In genomic region chr7:50756409-50756808, GRCm38 (mm10) we compare ENCODE assay signal across 24 mouse cellular contexts.
DNase-seq lines count a peak whose midpoint lies in the region; ATAC-seq lines count a peak whose summit lies in the region.
"Had no signal": no experiment of that assay in that cellular context is flagged by ENCODE, and none has a peak within 500 bp of the region (broad histone marks: within the 10 kb centered on the region; RNA-seq: fewer than 3 reads in every experiment).

No protein-coding gene starts in this region.

- DNase-seq in cerebellum, postnatal 10 days = peak; percentile 3 to 4
- no peak for DNase-seq in cerebellum, adult 18-20 months
- DNase-seq in midbrain, embryonic 14.5 days = peak; percentile 33
- DNase-seq in brain, embryonic 18.5 days (ENCODE audit: low read depth, low spot score) = peak; percentile 12
- DNase-seq in heart, postnatal 14 days = no peak
- DNase-seq: adrenal gland, adult 8-10 months; adrenal gland, postnatal 25 days; cerebellum, adult 11-12 months; cerebellum, adult 9-10 months; cerebellum, postnatal 25 days; gastrocnemius, postnatal 10 days; gastrocnemius, postnatal 36 days; heart, adult 2 months had no signal

- no peak overlapping the region for H3K4me2 ChIP-seq in forebrain, embryonic 16.5 days (ENCODE audit: low read length)
- H3K4me2 ChIP-seq in forebrain, embryonic 12.5 days = no peak overlapping the region
- no peak overlapping the region for H3K4me2 ChIP-seq in midbrain, embryonic 14.5 days (ENCODE audit: low read length)
- H3K4me2 ChIP-seq in midbrain, embryonic 15.5 days = no peak overlapping the region
- H3K4me2 ChIP-seq: embryonic facial prominence, embryonic 13.5 days; heart, embryonic 13.5 days; hindbrain, embryonic 12.5 days; hindbrain, embryonic 15.5 days had no signal

- no peaks in the 10 kb centered on the region for H3K27me3 ChIP-seq in forebrain, embryonic 16.5 days (replicated peaks; ENCODE audit: control insufficient read depth, insufficient read depth, low read length)
- no peaks in the 10 kb centered on the region for H3K27me3 ChIP-seq in forebrain, embryonic 12.5 days
- H3K27me3 ChIP-seq in midbrain, embryonic 14.5 days (ENCODE audit: control insufficient read depth, insufficient read depth, low read length) = no peaks in the 10 kb centered on the region
- no peaks in the 10 kb centered on the region for H3K27me3 ChIP-seq in midbrain, embryonic 15.5 days (replicated peaks)
- H3K27me3 ChIP-seq: embryonic facial prominence, embryonic 13.5 days; heart, embryonic 13.5 days; hindbrain, embryonic 12.5 days; hindbrain, embryonic 15.5 days had no signal

- no peak overlapping the region for H3K27ac ChIP-seq in forebrain, embryonic 16.5 days (ENCODE audit: low read length)
- no peak overlapping the region for H3K27ac ChIP-seq in forebrain, embryonic 12.5 days
- 0 out of 2 replicates have a peak overlapping the region, but pooled peaks have one; percentile 9 for H3K27ac ChIP-seq in midbrain, embryonic 14.5 days (replicated peaks; ENCODE audit: low read depth, low read length)
- H3K27ac ChIP-seq in midbrain, embryonic 15.5 days = no peak overlapping the region
- H3K27ac ChIP-seq: embryonic facial prominence, embryonic 13.5 days; forebrain, embryonic 10.5 days; heart, adult 2 months; heart, embryonic 10.5 days; heart, embryonic 13.5 days; hindbrain, embryonic 12.5 days; hindbrain, embryonic 15.5 days had no signal

- no peaks in the 10 kb centered on the region for H3K36me3 ChIP-seq in forebrain, embryonic 16.5 days (ENCODE audit: control insufficient read depth, insufficient read depth)
- H3K36me3 ChIP-seq in forebrain, embryonic 12.5 days (replicated peaks) = no peaks in the 10 kb centered on the region
- no peaks in the 10 kb centered on the region for H3K36me3 ChIP-seq in midbrain, embryonic 14.5 days (ENCODE audit: control insufficient read depth, insufficient read depth, low read length)
- H3K36me3 ChIP-seq in midbrain, embryonic 15.5 days (replicated peaks) = no peaks in the 10 kb centered on the region
- H3K36me3 ChIP-seq: embryonic facial prominence, embryonic 13.5 days; forebrain, embryonic 10.5 days; heart, embryonic 10.5 days; heart, embryonic 13.5 days; hindbrain, embryonic 12.5 days; hindbrain, embryonic 15.5 days had no signal

- intact Hi-C loops in heart, postnatal 14 days (cut with DNase I) = no loop called here

- H3K9me3 ChIP-seq in forebrain, embryonic 16.5 days (ENCODE audit: control insufficient read depth, low read length) = no peaks in the 10 kb centered on the region
- no peaks in the 10 kb centered on the region for H3K9me3 ChIP-seq in forebrain, embryonic 12.5 days
- H3K9me3 ChIP-seq in midbrain, embryonic 14.5 days (ENCODE audit: control insufficient read depth, low read length) = no peaks in the 10 kb centered on the region
- no peaks in the 10 kb centered on the region for H3K9me3 ChIP-seq in midbrain, embryonic 15.5 days
- H3K9me3 ChIP-seq: embryonic facial prominence, embryonic 13.5 days; forebrain, embryonic 10.5 days; heart, embryonic 10.5 days; heart, embryonic 13.5 days; hindbrain, embryonic 12.5 days; hindbrain, embryonic 15.5 days had no signal

- no peak overlapping the region for H3K4me3 ChIP-seq in forebrain, embryonic 16.5 days (replicated peaks; ENCODE audit: low read length)
- H3K4me3 ChIP-seq in forebrain, embryonic 12.5 days (replicated peaks) = no peak overlapping the region
- H3K4me3 ChIP-seq in midbrain, embryonic 14.5 days (replicated peaks; ENCODE audit: low read depth, low read length) = no peak overlapping the region
- no peak overlapping the region for H3K4me3 ChIP-seq in midbrain, embryonic 15.5 days
- H3K4me3 ChIP-seq: embryonic facial prominence, embryonic 13.5 days; forebrain, embryonic 10.5 days; heart, adult 2 months; heart, embryonic 10.5 days; heart, embryonic 13.5 days; hindbrain, embryonic 12.5 days; hindbrain, embryonic 15.5 days had no signal

- no peak overlapping the region for H3K9ac ChIP-seq in forebrain, embryonic 16.5 days (replicated peaks; ENCODE audit: low read depth, low read length)
- H3K9ac ChIP-seq in forebrain, embryonic 12.5 days = no peak overlapping the region
- no peak overlapping the region for H3K9ac ChIP-seq in midbrain, embryonic 14.5 days (replicated peaks; ENCODE audit: low read length)
- no peak overlapping the region for H3K9ac ChIP-seq in midbrain, embryonic 15.5 days
- H3K9ac ChIP-seq: embryonic facial prominence, embryonic 13.5 days; heart, embryonic 13.5 days; hindbrain, embryonic 12.5 days; hindbrain, embryonic 15.5 days had no signal

- ATAC-seq in forebrain, embryonic 16.5 days = peak; percentile 63; the same call in 1 of the 2 replicates
- ATAC-seq in forebrain, embryonic 12.5 days (ENCODE audit: low FRiP score) = no peak
- no peak for ATAC-seq in midbrain, embryonic 14.5 days (ENCODE audit: low FRiP score, low TSS enrichment)
- no peak for ATAC-seq in midbrain, embryonic 15.5 days (replicated peaks)
- ATAC-seq: activated CD4-positive, CD25-positive, alpha-beta regulatory T cell, adult 4 months; intestine, postnatal 0 days had no signal

- peaks cover 3% of the 10 kb centered on the region; the same call in 1 of the 2 replicates for H3K4me1 ChIP-seq in forebrain, embryonic 16.5 days (replicated peaks; ENCODE audit: control insufficient read depth, insufficient read depth, low read length)
- no peaks in the 10 kb centered on the region for H3K4me1 ChIP-seq in forebrain, embryonic 12.5 days
- H3K4me1 ChIP-seq in midbrain, embryonic 14.5 days (ENCODE audit: control insufficient read depth, insufficient read depth, low read length) = 0 out of 2 replicates have a peak, but pooled peaks cover 3% of the 10 kb centered on the region
- no peaks in the 10 kb centered on the region for H3K4me1 ChIP-seq in midbrain, embryonic 15.5 days
- H3K4me1 ChIP-seq: embryonic facial prominence, embryonic 13.5 days; forebrain, embryonic 10.5 days; heart, embryonic 10.5 days; heart, embryonic 13.5 days; hindbrain, embryonic 12.5 days; hindbrain, embryonic 15.5 days had no signal

- 57% methylated on average over 5 of the region's 5 CpGs for WGBS in forebrain, embryonic 16.5 days
- 92% methylated on average over 5 of the region's 5 CpGs for WGBS in forebrain, embryonic 12.5 days
- WGBS in midbrain, embryonic 14.5 days = 68% methylated on average over 5 of the region's 5 CpGs
- 51% methylated on average over 5 of the region's 5 CpGs for WGBS in midbrain, embryonic 15.5 days

Comparison
In these comparisons a context has a peak if more than half of its experiments do, and no peak if none do; other contexts are left out.
1. DNase-seq: peak in cerebellum, postnatal 10 days (2 of 2), midbrain, embryonic 14.5 days (single experiment) and brain, embryonic 18.5 days (single experiment); none in cerebellum, adult 18-20 months (0 of 2) and heart, postnatal 14 days (0 of 2).